Mouse (Mus musculus) CH12.LX (cell line): ENCODE results near the gene Inafm2. TPM values are rescaled to one million over a fixed set of nuclear protein-coding genes. Genes with fewer than 3 reads are reported as not detected.

Experiments used
- DNase-seq: peaks from one replicate; pipeline ENCODE4 v3.0.0-alpha.2; 2013; ENCODE audit errors: extremely low read depth
- H3K27ac ChIP-seq: 2 replicates; pipeline ENCODE4 v1.5.1; 2012; ENCODE audit warnings: low read depth, mild to moderate bottlenecking, control low read depth, moderate library complexity; ENCODE audit not compliant: insufficient read depth
- H3K27me3 ChIP-seq: replicated peaks from 2 replicates; pipeline ENCODE3; 2012; ENCODE audit warnings: inconsistent platforms
- H3K36me3 ChIP-seq, 2 experiments: replicated peaks in 1 of 2; 2 replicates each; pipeline versions ENCODE3 to v1.6.1; 2012; ENCODE audit warnings: inconsistent platforms in 1 of 2, low read length in 1 of 2, mild to moderate bottlenecking in 1 of 2, mixed read lengths in 1 of 2, moderate library complexity in 1 of 2; ENCODE audit not compliant: control insufficient read depth in 1 of 2, insufficient read depth in 1 of 2
- H3K4me1 ChIP-seq, 2 experiments: 2 replicates each; pipeline ENCODE4 v1.6.1; 2012; ENCODE audit warnings: inconsistent platforms in 1 of 2, moderate library complexity in 1 of 2; ENCODE audit not compliant: insufficient read depth in 2 of 2, control insufficient read depth in 1 of 2
- H3K4me2 ChIP-seq: 2 replicates; pipeline ENCODE4 v1.6.1; 2012; ENCODE audit warnings: low read depth, mild to moderate bottlenecking, control low read depth; ENCODE audit not compliant: poor library complexity, insufficient read depth, severe bottlenecking
- H3K4me3 ChIP-seq, 3 experiments: fragments of 150-350 bp in 1 of 3; sonication (generic) in 1 of 3; replicated peaks in 1 of 3; 2 replicates each; pipeline versions ENCODE3 to v1.5.1; 2011 to 2012; ENCODE audit warnings: low read depth in 2 of 3, low read length in 2 of 3, mild to moderate bottlenecking in 2 of 3, moderate library complexity in 2 of 3, control low read depth in 1 of 3, improper control_type of control experiment in 1 of 3, inconsistent platforms in 1 of 3, mixed read lengths in 1 of 3; ENCODE audit not compliant: poor library complexity in 1 of 3
- H3K79me2 ChIP-seq: replicated peaks from 2 replicates; pipeline ENCODE4 v1.6.1; 2012; ENCODE audit warnings: mild to moderate bottlenecking, moderate library complexity; ENCODE audit not compliant: control insufficient read depth, poor library complexity, insufficient read depth, severe bottlenecking; ENCODE audit errors: extremely low read depth
- H3K9ac ChIP-seq: 2 replicates; pipeline ENCODE4 v1.6.1; 2012; ENCODE audit warnings: low read depth, mild to moderate bottlenecking, control low read depth, moderate library complexity; ENCODE audit not compliant: insufficient read depth
- H3K9me3 ChIP-seq: replicated peaks from 2 replicates; pipeline ENCODE3; 2012; ENCODE audit warnings: low read length, inconsistent platforms, mixed read lengths
- BHLHE40 ChIP-seq: IDR thresholded peaks from 2 replicates; pipeline ENCODE4 v1.6.1; 2011; ENCODE audit warnings: mild to moderate bottlenecking, low read depth, low read length, improper control_type of control experiment
- CHD1 ChIP-seq: IDR thresholded peaks from 2 replicates; pipeline ENCODE4 v1.6.1; 2012; ENCODE audit warnings: low read depth, low read length, improper control_type of control experiment, inconsistent platforms
- CTCF ChIP-seq, 2 experiments: IDR thresholded peaks in 1 of 2; conservative IDR thresholded peaks in 1 of 2; 2 replicates each; pipeline ENCODE4 v1.5.1; 2011 to 2012; ENCODE audit warnings: low read depth in 2 of 2, low read length in 2 of 2, improper control_type of control experiment in 1 of 2, inconsistent platforms in 1 of 2, mild to moderate bottlenecking in 1 of 2, moderate library complexity in 1 of 2
- EP300 ChIP-seq: IDR thresholded peaks from 2 replicates; pipeline ENCODE4 v1.6.1; 2011; ENCODE audit warnings: low read length, improper control_type of control experiment
- HCFC1 ChIP-seq: IDR thresholded peaks from 2 replicates; pipeline ENCODE4 v1.6.1; 2012; ENCODE audit warnings: low read depth, mild to moderate bottlenecking, inconsistent platforms, low read length, improper control_type of control experiment
- IRF4 ChIP-seq: IDR thresholded peaks from 2 replicates; pipeline ENCODE4 v1.6.1; 2014; ENCODE audit warnings: low read depth, mild to moderate bottlenecking, inconsistent platforms, low read length, improper control_type of control experiment
- JUN ChIP-seq: IDR thresholded peaks from 2 replicates; pipeline ENCODE4 v1.6.1; 2011; ENCODE audit warnings: low read depth, mild to moderate bottlenecking, low read length, improper control_type of control experiment, moderate library complexity; ENCODE audit not compliant: insufficient read depth
- JUND ChIP-seq: conservative IDR thresholded peaks from 2 replicates; pipeline ENCODE4 v1.6.1; 2011; ENCODE audit warnings: low read depth, low read length, improper control_type of control experiment
- MAFK ChIP-seq: IDR thresholded peaks from 2 replicates; pipeline ENCODE4 v1.6.1; 2011; ENCODE audit warnings: low read length, improper control_type of control experiment; ENCODE audit not compliant: insufficient replicate concordance
- MAX ChIP-seq: IDR thresholded peaks from 2 replicates; pipeline ENCODE4 v1.6.1; 2011; ENCODE audit warnings: low read length, improper control_type of control experiment
- MAZ ChIP-seq: IDR thresholded peaks from 2 replicates; pipeline ENCODE4 v1.6.1; 2012; ENCODE audit warnings: low read depth, mild to moderate bottlenecking, inconsistent platforms, low read length, improper control_type of control experiment, moderate library complexity
- MYC ChIP-seq: IDR thresholded peaks from 2 replicates; pipeline ENCODE4 v1.6.1; 2011; ENCODE audit warnings: low read depth, mild to moderate bottlenecking, improper control_type of control experiment, low read length
- NELFE ChIP-seq: IDR thresholded peaks from 2 replicates; pipeline ENCODE4 v1.6.1; 2011; ENCODE audit warnings: low read depth, low read length, improper control_type of control experiment
- RAD21 ChIP-seq: IDR thresholded peaks from 2 replicates; pipeline ENCODE4 v1.6.1; 2011; ENCODE audit warnings: low read depth, mild to moderate bottlenecking, low read length, improper control_type of control experiment, moderate library complexity
- RCOR1 ChIP-seq: conservative IDR thresholded peaks from 2 replicates; pipeline ENCODE4 v1.6.1; 2012; ENCODE audit warnings: low read depth, mild to moderate bottlenecking, inconsistent platforms, low read length, improper control_type of control experiment
- TBP ChIP-seq: conservative IDR thresholded peaks from 2 replicates; pipeline ENCODE4 v1.6.1; 2011; ENCODE audit warnings: low read depth, low read length, improper control_type of control experiment
- TCF12 ChIP-seq: IDR thresholded peaks from 2 replicates; pipeline ENCODE4 v1.6.1; 2014; ENCODE audit warnings: low read depth, mild to moderate bottlenecking, inconsistent platforms, low read length, improper control_type of control experiment
- UBTF ChIP-seq: IDR thresholded peaks from 2 replicates; pipeline ENCODE4 v1.6.1; 2012; ENCODE audit warnings: low read depth, mild to moderate bottlenecking, inconsistent platforms, low read length, improper control_type of control experiment, moderate library complexity
- USF1 ChIP-seq: IDR thresholded peaks from 2 replicates; pipeline ENCODE4 v1.6.1; 2014; ENCODE audit warnings: low read depth, mild to moderate bottlenecking, inconsistent platforms, low read length, improper control_type of control experiment
- USF2 ChIP-seq: conservative IDR thresholded peaks from 2 replicates; pipeline ENCODE4 v1.6.1; 2011; ENCODE audit warnings: low read depth, low read length, improper control_type of control experiment
- ZC3H11A ChIP-seq: IDR thresholded peaks from 2 replicates; pipeline ENCODE4 v1.6.1; 2012; ENCODE audit warnings: low read depth, mild to moderate bottlenecking, inconsistent platforms, low read length, improper control_type of control experiment
- ZKSCAN1 ChIP-seq: IDR thresholded peaks from 2 replicates; pipeline ENCODE4 v1.6.1; 2012; ENCODE audit warnings: low read depth, inconsistent platforms, low read length, improper control_type of control experiment, borderline replicate concordance
- dilution Hi-C: fragments of 300-500 bp; cut with MboI; formaldehyde crosslinking; loops from 2 replicates; pipeline ENCODE4 v1.14.3; 2020; ENCODE audit warnings: low sequenced_read_pairs; ENCODE audit not compliant: extremely low pct_unique_long_range_greater_than_20kb, extremely low pct_ligation_motif_present
- in situ Hi-C: fragments of 300-500 bp; cut with MboI; formaldehyde crosslinking; loops from 3 replicates; pipeline ENCODE4 v1.14.3; 2019; ENCODE audit warnings: low sequenced_read_pairs, low pct_ligation_motif_present, low pct_unique_long_range_greater_than_20kb, mixed read lengths
- polyA plus RNA-seq: library from polyadenylated mRNA; unstranded; fragments of >175 nt; gene quantifications from 2 replicates; pipeline ENCODE4 v1.2.1, GENCODE M21; 2012; ENCODE audit warnings: low read depth; ENCODE audit not compliant: insufficient read length
- total RNA-seq, 2 experiments: library from RNA; depleted of rRNA; stranded (reverse); fragments of 300-350 nt in 1 of 2; fragments of >200 nt in 1 of 2; gene quantifications; 2 replicates each; pipeline ENCODE4 v1.2.3; 2012 to 2014

The Inafm2 gene
- total and polyA plus RNA-seq, 3 experiments: 2.7 to 4.2 (median 3.6) TPM

- Histone ChIP-seq H3K4me3 (peak overlapping the region in 2 of 3 experiments; percentile 36 to 64), H3K27me3 (no peaks in the 10 kb centered on the region), H3K4me2 (peak overlapping the region; percentile 53; the same call in 1 of the 2 replicates), H3K36me3 (peaks cover 11 to 39% of the 10 kb centered on the region in 2 experiments), H3K4me1 (peaks cover 16 to 65% of the 10 kb centered on the region in 2 experiments; a peak in 3 of 4 replicates), H3K79me2 (no peaks in the 10 kb centered on the region), H3K27ac (no peak overlapping the region), H3K9ac (peak overlapping the region; percentile 55), H3K9me3 (no peaks in the 10 kb centered on the region)
- in situ Hi-C loops (loop anchor here (25.0 kb wide), 1 partner anchor 240 kb away; the partner anchor contains the start of gene Srp14), dilution Hi-C loops (no loop called here)
- DNase-seq: peak; percentile 38
- TF ChIP-seq CHD1: no peak
- TF ChIP-seq CTCF (conservative IDR thresholded peaks at IDR 0.05 in 1 of 2, IDR thresholded peaks at IDR 0.05 in 1 of 2; ENCODE audit: low read depth in 2 of 2, low read length in 2 of 2): no peak
- 0 out of 2 replicates have a peak, but pooled peaks have one; percentile 30 for TF ChIP-seq JUND
- TF ChIP-seq MAX: no peak
- TF ChIP-seq RAD21: no peak
- TF ChIP-seq USF1: no peak
- TF ChIP-seq ZC3H11A: no peak
- no peak for TF ChIP-seq TBP
- TF ChIP-seq JUN: no peak; the same call in 1 of the 2 replicates
- TF ChIP-seq EP300: peak; percentile 80
- no peak for TF ChIP-seq MAFK
- no peak for TF ChIP-seq USF2
- TF ChIP-seq IRF4: peak; percentile 64
- no peak for TF ChIP-seq RCOR1
- no peak for TF ChIP-seq TCF12
- TF ChIP-seq HCFC1: no peak
- TF ChIP-seq UBTF: no peak
- TF ChIP-seq MAZ: no peak
- TF ChIP-seq MYC: peak; percentile 47; the same call in 1 of the 2 replicates
- peak; percentile 55 for TF ChIP-seq BHLHE40
- no peak for TF ChIP-seq NELFE
- no peak for TF ChIP-seq ZKSCAN1
Observed at GRCm38 (mm10) chr2:118726873-118727272, 18.7 kb upstream of the Inafm2 start.
